Mouse (Mus musculus) hindbrain, embryonic 13.5 days (tissue): ENCODE results near the gene Ankdd1a. TPM values are rescaled to one million over a fixed set of nuclear protein-coding genes. Genes with fewer than 3 reads are reported as not detected.

Source experiments
- polyA plus RNA-seq: library from polyadenylated mRNA; unstranded; fragments of >200 nt; fragmentation: Nextera tagmentation; extraction: Ambion mirVana; gene quantifications from 2 replicates; pipeline ENCODE4 v1.2.1, GENCODE M21; 2015

Gene Ankdd1a
- polyA plus RNA-seq, 1 experiment from 2014 or later, result 0.51 TPM

Other genes with a start within 250 kb of the Ankdd1a start
- gene Clpx, start 225.9 kb downstream of the Ankdd1a start, polyA plus RNA-seq, result 40.9 and 46.8 TPM in 2 replicates
- gene Pdcd7, start 174.1 kb downstream of the Ankdd1a start, polyA plus RNA-seq, result 8.2 and 8.7 TPM in 2 replicates
- 2.0 and 2.3 TPM in 2 replicates for gene Ubap1l, start 159.2 kb downstream of the Ankdd1a start, polyA plus RNA-seq
- gene Kbtbd13, start 128.5 kb downstream of the Ankdd1a start, polyA plus RNA-seq, result 0.65 and 0.79 TPM in 2 replicates
- 7.1 and 7.9 TPM in 2 replicates for gene Rasl12, start 121.7 kb downstream of the Ankdd1a start, polyA plus RNA-seq
- not detected in 2 replicates for gene Slc51b, start 97.2 kb downstream of the Ankdd1a start, polyA plus RNA-seq
- 26.1 and 27.9 TPM in 2 replicates for gene Mtfmt, start 84.4 kb downstream of the Ankdd1a start, polyA plus RNA-seq
- 136 and 144 TPM in 2 replicates for gene Spg21, start 59.2 kb downstream of the Ankdd1a start, polyA plus RNA-seq
- gene Plekho2, start 59.8 kb upstream of the Ankdd1a start, polyA plus RNA-seq, result 5.8 and 7.6 TPM in 2 replicates
- gene Pif1, start 67.0 kb upstream of the Ankdd1a start, polyA plus RNA-seq, result 3.8 and 4.4 TPM in 2 replicates
- gene Rbpms2, start 109.5 kb upstream of the Ankdd1a start, polyA plus RNA-seq, result 5.0 and 5.4 TPM in 2 replicates
- gene Oaz2, start 147.8 kb upstream of the Ankdd1a start, polyA plus RNA-seq, result 403 and 404 TPM in 2 replicates